Mouse (Mus musculus): ENCODE data around the gene Gm1123.

Gm1123 gene

GRCm38 (mm10) chr9:99035575-99035974 is at the start of gene Gm1123:
TSS of gene Gm1123 (minus strand) at chr9:99035715.
- DNase-seq, result no peak

- DNase-seq, result no peak
Measured at GRCm38 (mm10) chr9:99081718-99082117, 46.2 kb upstream of the Gm1123 start.

- no peak for DNase-seq
Measured at GRCm38 (mm10) chr9:99081308-99081707, 45.8 kb upstream of the Gm1123 start.

GRCm38 (mm10) chr9:99080657-99081056 is 45.1 kb upstream of the Gm1123 start:
- no peak for DNase-seq

- no peak for DNase-seq
Measured at GRCm38 (mm10) chr9:99074462-99074861, 38.9 kb upstream of the Gm1123 start.

GRCm38 (mm10) chr9:99072538-99072937 is 37.0 kb upstream of the Gm1123 start:
- no peak for DNase-seq

GRCm38 (mm10) chr9:99065311-99065710 is 29.8 kb upstream of the Gm1123 start:
- DNase-seq, result no peak

- no peak for DNase-seq
Measured at GRCm38 (mm10) chr9:99064216-99064615, 28.7 kb upstream of the Gm1123 start.

GRCm38 (mm10) chr9:99062544-99062943 is 27.0 kb upstream of the Gm1123 start:
- peak; percentile 93 for DNase-seq

- no peak for DNase-seq
Measured at GRCm38 (mm10) chr9:99057751-99058150, 22.2 kb upstream of the Gm1123 start.

- no peak for DNase-seq
Measured at GRCm38 (mm10) chr9:99049760-99050159, 14.2 kb upstream of the Gm1123 start.

GRCm38 (mm10) chr9:99048724-99049250 is 13.3 kb upstream of the Gm1123 start:
- peak; percentile 93 for DNase-seq

- no peak for DNase-seq
Measured at GRCm38 (mm10) chr9:99044761-99045160, 9.2 kb upstream of the Gm1123 start.

GRCm38 (mm10) chr9:99042641-99043040 is 7.1 kb upstream of the Gm1123 start:
- DNase-seq, result no peak

- DNase-seq, result no peak
Measured at GRCm38 (mm10) chr9:99041994-99042393, 6.5 kb upstream of the Gm1123 start.

GRCm38 (mm10) chr9:99034111-99034510 is 1.4 kb downstream of the Gm1123 start:
- DNase-seq, result no peak

- no peak for DNase-seq
Measured at GRCm38 (mm10) chr9:99032031-99032430, 3.5 kb downstream of the Gm1123 start.

GRCm38 (mm10) chr9:99021751-99022150 is 13.8 kb downstream of the Gm1123 start:
- no peak for DNase-seq

GRCm38 (mm10) chr9:99021166-99021565 is 14.3 kb downstream of the Gm1123 start:
- DNase-seq, result no peak

GRCm38 (mm10) chr9:99017679-99018078 is 17.8 kb downstream of the Gm1123 start:
- no peak for DNase-seq

GRCm38 (mm10) chr9:99016759-99017158 is 18.8 kb downstream of the Gm1123 start:
- DNase-seq, result no peak

GRCm38 (mm10) chr9:99016301-99016700 is 19.2 kb downstream of the Gm1123 start:
- no peak for DNase-seq

GRCm38 (mm10) chr9:99009898-99010199 is 25.7 kb downstream of the Gm1123 start:
- DNase-seq, result no peak

GRCm38 (mm10) chr9:99009069-99009897 is 26.2 kb downstream of the Gm1123 start:
- DNase-seq, result peak; percentile 89

- DNase-seq, result no peak
Measured at GRCm38 (mm10) chr9:99001326-99001725, 34.2 kb downstream of the Gm1123 start.

Data from heart, adult 11 months (tissue).